11 mouse cellular contexts compared by ENCODE assay signal in genomic region chr1:39990041-39990440, GRCm38 (mm10).
"Had no signal": no experiment of that assay in that cellular context is flagged by ENCODE, and none has a peak within 500 bp of the region (broad histone marks: within the 10 kb centered on the region; RNA-seq: fewer than 3 reads in every experiment).

No protein-coding gene starts in this region.

- H3K9me3 ChIP-seq: limb, embryonic 13.5 days; midbrain, embryonic 13.5 days; stomach, embryonic 15.5 days had no signal

- ATAC-seq: intestine, postnatal 0 days; midbrain, embryonic 13.5 days had no signal

- H3K27me3 ChIP-seq: limb, embryonic 13.5 days; midbrain, embryonic 13.5 days; stomach, embryonic 15.5 days had no signal

- H3K4me3 ChIP-seq: limb, embryonic 13.5 days; midbrain, embryonic 13.5 days; stomach, embryonic 15.5 days had no signal

- H3K4me1 ChIP-seq: limb, embryonic 13.5 days; midbrain, embryonic 13.5 days; stomach, embryonic 15.5 days had no signal

- H3K27ac ChIP-seq: kidney, postnatal 0 days; limb, embryonic 13.5 days; liver, embryonic 14.5 days; midbrain, embryonic 13.5 days; stomach, embryonic 15.5 days had no signal

- H3K9ac ChIP-seq: limb, embryonic 13.5 days; liver, embryonic 14.5 days; midbrain, embryonic 13.5 days; stomach, embryonic 15.5 days had no signal

- DNase-seq: kidney, adult 9 months; kidney, postnatal 36 days; lung, adult 18-20 months; thymus, adult 2 months; thymus, postnatal 25 days had no signal

- H3K4me2 ChIP-seq: limb, embryonic 13.5 days; midbrain, embryonic 13.5 days; stomach, embryonic 15.5 days had no signal
